ENCODE assay signal across 9 mouse cellular contexts in the genomic region with DNA sequence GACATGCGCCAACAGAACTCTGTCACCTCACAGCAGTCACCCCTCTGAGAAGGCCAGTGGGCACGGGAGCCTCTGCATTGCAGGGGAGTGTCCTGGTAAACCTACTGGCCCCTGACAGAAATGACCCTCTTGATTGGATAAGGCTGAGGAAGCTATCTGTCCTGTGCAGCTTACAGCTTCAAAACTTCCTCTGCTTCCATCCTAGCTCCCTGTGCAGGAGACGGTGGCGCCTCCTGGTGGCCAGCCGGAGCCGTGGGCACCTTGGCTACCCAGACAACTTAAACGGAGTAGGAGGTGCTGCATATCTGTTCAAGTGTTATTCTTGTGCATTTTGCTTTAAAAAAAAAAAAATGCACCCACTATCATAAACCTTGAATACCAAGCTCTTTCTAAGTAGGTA. TPM values are rescaled to one million over a fixed set of nuclear protein-coding genes. Genes with fewer than 3 reads are reported as not detected.
DNase-seq lines count a peak whose midpoint lies in the region; ATAC-seq and TF ChIP-seq lines count a peak whose summit lies in the region.
"Had no signal": no experiment of that assay in that cellular context is flagged by ENCODE, and none has a peak within 500 bp of the region (broad histone marks: within the 10 kb centered on the region; RNA-seq: fewer than 3 reads in every experiment).

No protein-coding gene starts in this region.

- ATAC-seq in heart, embryonic 11.5 days (replicated peaks; ENCODE audit: insufficient number of reproducible peaks, low FRiP score, low TSS enrichment) = no peak
- ATAC-seq in hindbrain, embryonic 14.5 days (ENCODE audit: low FRiP score) = no peak

- H3K4me1 ChIP-seq in heart, embryonic 11.5 days (ENCODE audit: control insufficient read depth, insufficient read depth, low read length) = no peaks in the 10 kb centered on the region
- H3K4me1 ChIP-seq in MEL (ENCODE audit: control insufficient read depth in 1 of 2, insufficient read depth in 2 of 2, low read length in 2 of 2) = no peaks in the 10 kb centered on the region
- H3K4me1 ChIP-seq in hindbrain, embryonic 14.5 days (replicated peaks; ENCODE audit: control insufficient read depth, insufficient read depth, low read length) = no peaks in the 10 kb centered on the region

- H3K79me2 ChIP-seq in MEL (ENCODE audit: control insufficient read depth, insufficient read depth, low read length, poor library complexity) = no peaks in the 10 kb centered on the region

- WGBS in heart, embryonic 11.5 days (ENCODE audit: insufficient replicate concordance) = 18% methylated on average over 7 of the region's 7 CpGs
- WGBS in hindbrain, embryonic 14.5 days = 20% methylated on average over 7 of the region's 7 CpGs

- no peaks in the 10 kb centered on the region for H3K9me3 ChIP-seq in heart, embryonic 11.5 days (replicated peaks; ENCODE audit: control insufficient read depth, low read length)
- no peaks in the 10 kb centered on the region for H3K9me3 ChIP-seq in MEL (replicated peaks; ENCODE audit: insufficient read depth, low read length)
- H3K9me3 ChIP-seq in hindbrain, embryonic 14.5 days (ENCODE audit: control insufficient read depth, low read length) = no peaks in the 10 kb centered on the region

- intact Hi-C loops in left cerebral cortex, postnatal 10 days (cut with DNase I) = loop anchor here (2.0 to 5.0 kb wide), 2 partner anchors 45 to 228 kb away; no protein-coding TSS in a partner anchor

- peak; percentile 13 for TF ChIP-seq RAD21 in MEL (IDR thresholded peaks at IDR 0.05; ENCODE audit: low read depth, low read length)

- peak; percentile 4 to 14 for DNase-seq in heart, adult 18-20 months
- peak; percentile 19 for DNase-seq in MEL (ENCODE audit: low read depth, low spot score)
- peak; percentile 57 for DNase-seq in embryo, embryonic 10.5 days (ENCODE audit: low spot score)
- peak; percentile 33 for DNase-seq in hindbrain, embryonic 14.5 days (ENCODE audit: low spot score)
- peak; percentile 12 to 78 for DNase-seq in left cerebral cortex, postnatal 10 days (ENCODE audit: extremely low spot score in 1 of 2, low spot score in 2 of 2)
- peak; percentile 6 to 13 for DNase-seq in natural killer cell, adult 2 months (ENCODE audit: low spot score in 2 of 2)
- DNase-seq in thymus, postnatal 14 days = peak; percentile 62

- peak; percentile 29 to 79 (median 48); a peak in 5 of 6 replicates for TF ChIP-seq CTCF in MEL (IDR thresholded peaks at IDR 0.05 in 2 of 3, conservative IDR thresholded peaks at IDR 0.05 in 1 of 3; ENCODE audit: control insufficient read depth in 1 of 3, insufficient read depth in 1 of 3, low read depth in 2 of 3, low read length in 3 of 3, poor library complexity in 1 of 3, severe bottlenecking in 1 of 3)

- H3K9ac ChIP-seq in heart, embryonic 11.5 days (ENCODE audit: low read depth, low read length) = no peak overlapping the region
- no peak overlapping the region for H3K9ac ChIP-seq in MEL (ENCODE audit: control insufficient read depth, low read depth, low read length, poor library complexity, severe bottlenecking)
- no peak overlapping the region for H3K9ac ChIP-seq in hindbrain, embryonic 14.5 days

- TF ChIP-seq POLR2A in MEL (IDR thresholded peaks at IDR 0.05; ENCODE audit: control insufficient read depth in 1 of 2, insufficient read depth in 1 of 2, low read depth in 1 of 2, low read length in 2 of 2, poor library complexity in 1 of 2) = no peak

- no peaks in the 10 kb centered on the region for H3K27me3 ChIP-seq in heart, embryonic 11.5 days (ENCODE audit: control insufficient read depth, insufficient read depth, low read length)
- H3K27me3 ChIP-seq in MEL (ENCODE audit: control insufficient read depth in 1 of 2, insufficient read depth in 2 of 2, low read length in 2 of 2) = no peaks in the 10 kb centered on the region
- 0 out of 2 replicates have a peak, but pooled peaks cover 4% of the 10 kb centered on the region for H3K27me3 ChIP-seq in hindbrain, embryonic 14.5 days (ENCODE audit: control insufficient read depth, insufficient read depth, low read length)

- H3K36me3 ChIP-seq in heart, embryonic 11.5 days (ENCODE audit: control insufficient read depth, insufficient read depth, low read length) = no peaks in the 10 kb centered on the region
- H3K36me3 ChIP-seq in MEL (ENCODE audit: control insufficient read depth in 1 of 2, insufficient read depth in 2 of 2, low read length in 2 of 2) = no peaks in the 10 kb centered on the region
- H3K36me3 ChIP-seq in hindbrain, embryonic 14.5 days (replicated peaks; ENCODE audit: control insufficient read depth, insufficient read depth) = no peaks in the 10 kb centered on the region

- no peak overlapping the region for H3K27ac ChIP-seq in heart, embryonic 11.5 days (ENCODE audit: low read depth, low read length)
- H3K27ac ChIP-seq in MEL (ENCODE audit: control insufficient read depth, low read depth, low read length) = no peak overlapping the region
- no peak overlapping the region for H3K27ac ChIP-seq in hindbrain, embryonic 14.5 days
- H3K27ac ChIP-seq: macrophage had no signal

- H3K4me3 ChIP-seq in heart, embryonic 11.5 days (ENCODE audit: low read depth, low read length) = no peak overlapping the region
- H3K4me3 ChIP-seq in MEL (ENCODE audit: control insufficient read depth in 1 of 2, insufficient read depth in 1 of 2, low read depth in 2 of 2, low read length in 2 of 2) = no peak overlapping the region
- no peak overlapping the region for H3K4me3 ChIP-seq in hindbrain, embryonic 14.5 days (replicated peaks; ENCODE audit: low read length)

- TF ChIP-seq EP300 in MEL (IDR thresholded peaks at IDR 0.05; ENCODE audit: low read depth in 1 of 2, low read length in 2 of 2) = no peak

- no peak overlapping the region for H3K4me2 ChIP-seq in heart, embryonic 11.5 days
- H3K4me2 ChIP-seq in hindbrain, embryonic 14.5 days (replicated peaks) = no peak overlapping the region

TF ChIP-seq in MEL, 35 proteins besides CTCF, POLR2A, EP300 and RAD21:
- TF ChIP-seq SMC3 (IDR thresholded peaks at IDR 0.05; ENCODE audit: low read depth, low read length) (peak; percentile 49), POLR2AphosphoS5 (IDR thresholded peaks at IDR 0.05; ENCODE audit: borderline replicate concordance, low read depth, low read length) (no peak)
TF ChIP-seq in MEL: peak in this region for 1.

RNA-seq across cellular contexts. Expression of a gene that starts 33.5 kb away (rescaled TPM):
- not detected for total RNA-seq in heart, adult 18-20 months (2021)
- polyA plus RNA-seq in heart, embryonic 11.5 days (2014; fragmentation: Nextera tagmentation; extraction: Ambion mirVana) = not detected in 2 replicates
- total RNA-seq in MEL (2012; rRNA removed) = not detected in 2 replicates
- not detected for polyA plus RNA-seq in MEL (2012; ENCODE audit: insufficient read depth in 1 of 2, insufficient read length in 2 of 2, low read depth in 1 of 2, low replicate concordance in 2 of 2, missing spikeins in 1 of 2)
- polyA plus RNA-seq in hindbrain, embryonic 14.5 days (2014; fragmentation: Nextera tagmentation; extraction: Ambion mirVana) = not detected in 2 replicates
- not detected for total RNA-seq in left cerebral cortex, postnatal 10 days (2021)
- polyA plus RNA-seq: macrophage had no signal

RNA-seq across cellular contexts. Expression of a gene that starts 40.5 kb away (rescaled TPM):
- total RNA-seq in heart, adult 18-20 months (2021) = not detected
- not detected in 2 replicates for polyA plus RNA-seq in heart, embryonic 11.5 days (2014; fragmentation: Nextera tagmentation; extraction: Ambion mirVana)
- total RNA-seq in MEL (2012; rRNA removed) = not detected in 2 replicates
- not detected for polyA plus RNA-seq in MEL (2012; ENCODE audit: insufficient read depth in 1 of 2, insufficient read length in 2 of 2, low read depth in 1 of 2, low replicate concordance in 2 of 2, missing spikeins in 1 of 2)
- not detected in 2 replicates for polyA plus RNA-seq in hindbrain, embryonic 14.5 days (2014; fragmentation: Nextera tagmentation; extraction: Ambion mirVana)
- not detected for total RNA-seq in left cerebral cortex, postnatal 10 days (2021)
- polyA plus RNA-seq: macrophage had no signal

Comparison
In these comparisons a context has a peak if more than half of its experiments do, and no peak if none do; other contexts are left out.
1. DNase-seq: peak in every context shown above with its lines; median percentile 62 in thymus, postnatal 14 days; 57 in embryo, embryonic 10.5 days; 45 in left cerebral cortex, postnatal 10 days; 33 in hindbrain, embryonic 14.5 days; 19 in MEL; 10 in natural killer cell, adult 2 months; 9 in heart, adult 18-20 months.